Mouse (Mus musculus) hindbrain, embryonic 13.5 days (tissue): ENCODE results near the gene Gstcd. TPM values are rescaled to one million over a fixed set of nuclear protein-coding genes. Genes with fewer than 3 reads are reported as not detected.
A peak's percentile ranks its signal among the peaks of the same experiment; 100 is the strongest.

Experiments
- ATAC-seq: fragments of 200-750 bp; cut with Nextera tagmentation; 2 replicates; pipeline ENCODE4 v1.8.0; 2017; ENCODE audit warnings: moderate TSS enrichment; ENCODE audit not compliant: low FRiP score
- H3K27ac ChIP-seq: fragments of 300-500 bp; sonication (generic); 2 replicates; pipeline ENCODE4 v1.5.1; 2015; ENCODE audit warnings: inconsistent platforms, mild to moderate bottlenecking, moderate library complexity
- H3K27me3 ChIP-seq: fragments of 300-500 bp; sonication (generic); 2 replicates; pipeline ENCODE4 v1.6.1; 2015; ENCODE audit warnings: mild to moderate bottlenecking, inconsistent platforms
- H3K36me3 ChIP-seq: fragments of 300-500 bp; sonication (generic); 2 replicates; pipeline ENCODE4 v1.6.1; 2015; ENCODE audit warnings: mild to moderate bottlenecking, inconsistent platforms
- H3K4me1 ChIP-seq: fragments of 300-500 bp; sonication (generic); replicated peaks from 2 replicates; pipeline ENCODE4 v1.6.1; 2015; ENCODE audit warnings: inconsistent platforms
- H3K4me2 ChIP-seq: fragments of 300-500 bp; sonication (generic); 2 replicates; pipeline ENCODE4 v1.6.1; 2015; ENCODE audit warnings: inconsistent platforms, mild to moderate bottlenecking, moderate library complexity
- H3K4me3 ChIP-seq: fragments of 300-500 bp; sonication (generic); 2 replicates; pipeline ENCODE4 v1.5.1; 2015; ENCODE audit warnings: mild to moderate bottlenecking, inconsistent platforms
- H3K9ac ChIP-seq: fragments of 300-500 bp; sonication (generic); 2 replicates; pipeline ENCODE4 v1.6.1; 2015; ENCODE audit warnings: mild to moderate bottlenecking, inconsistent platforms
- H3K9me3 ChIP-seq: fragments of 300-500 bp; sonication (generic); 2 replicates; pipeline ENCODE4 v1.6.1; 2016; ENCODE audit warnings: inconsistent platforms
- WGBS: fragments of 180-500 bp; shearing (Covaris S2); methylation state at CpG from one replicate; pipeline ENCODE4 v1.1.7; 2015; 5-methylcytosine and 5-hydroxymethylcytosine counted together
- polyA plus RNA-seq: library from polyadenylated mRNA; unstranded; fragments of >200 nt; fragmentation: Nextera tagmentation; extraction: Ambion mirVana; gene quantifications from 2 replicates; pipeline ENCODE4 v1.2.1, GENCODE M21; 2015

The Gstcd gene
- polyA plus RNA-seq, 1 experiment from 2014 or later = 4.4 TPM

DNA sequence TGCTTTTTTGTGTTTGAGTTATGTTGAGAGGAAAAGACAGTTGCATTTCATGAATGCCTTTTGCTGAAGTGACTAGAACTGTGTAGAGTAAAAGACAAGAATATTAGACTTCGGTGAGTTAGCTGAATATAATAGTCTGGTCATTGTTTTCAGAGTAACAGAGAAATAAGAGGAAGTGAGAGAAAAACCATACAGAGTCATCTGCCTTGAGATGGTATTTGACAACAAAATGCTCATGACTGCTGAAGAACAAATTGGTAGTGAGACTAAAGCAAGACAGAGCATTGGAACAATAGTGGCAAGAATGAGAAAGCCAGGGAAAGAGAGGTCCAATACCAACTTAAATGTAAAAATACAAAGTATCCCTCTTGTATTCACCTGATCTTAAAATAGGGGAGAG lies 1.1 kb upstream of the Gstcd start:
- 78% methylated on average over 1 of the region's 1 CpGs for WGBS

DNA sequence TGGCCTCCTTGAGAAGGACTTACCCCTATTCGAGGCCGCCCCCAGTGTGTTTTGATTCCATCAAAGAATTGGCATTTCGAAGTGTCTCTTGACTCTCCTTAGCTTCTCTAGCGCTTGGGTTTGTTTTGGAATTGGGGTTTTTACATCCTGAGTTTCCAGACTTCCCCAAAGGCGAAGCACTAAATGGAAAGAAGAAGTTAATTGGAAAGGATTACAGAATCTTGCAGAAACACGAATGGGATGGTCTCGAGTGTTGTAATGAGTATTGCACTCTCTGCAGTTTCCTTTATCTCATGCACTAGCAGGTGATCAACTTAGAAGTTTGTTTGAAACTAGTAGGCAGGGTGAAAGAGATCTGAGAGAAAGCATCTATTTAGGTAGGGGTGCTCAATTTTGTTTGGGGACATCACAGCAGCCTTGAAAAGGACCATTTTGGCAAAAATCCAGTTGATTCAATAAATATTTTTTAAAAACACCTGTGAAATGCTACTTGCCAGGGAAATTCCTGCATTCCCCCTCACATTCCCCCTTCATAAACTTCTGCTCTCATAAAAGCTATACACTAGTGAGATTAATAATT lies 531 bp upstream of the Gstcd start:
- peak overlapping the region; percentile 88 for H3K4me3 ChIP-seq
- peak overlapping the region; percentile 97 for H3K27ac ChIP-seq
- ATAC-seq = no peak
- under 1% methylated on average over 7 of the region's 7 CpGs for WGBS
- peak overlapping the region; percentile 91 for H3K9ac ChIP-seq
- H3K27me3 ChIP-seq = no peaks in the 10 kb centered on the region
- H3K9me3 ChIP-seq = no peaks in the 10 kb centered on the region
- peaks cover 35% of the 10 kb centered on the region for H3K4me1 ChIP-seq
- peak overlapping the region; percentile 57 for H3K4me2 ChIP-seq
- peaks cover 4% of the 10 kb centered on the region; the same call in 1 of the 2 replicates for H3K36me3 ChIP-seq

More for the DNA sequence above, 1.1 kb upstream of the Gstcd start:
- peak overlapping the region; percentile 57 for H3K4me2 ChIP-seq
- H3K4me3 ChIP-seq = peak overlapping the region; percentile 88
- no peak overlapping the region for H3K27ac ChIP-seq
- peak overlapping the region; percentile 91 for H3K9ac ChIP-seq
- ATAC-seq = no peak
- peaks cover 7% of the 10 kb centered on the region for H3K36me3 ChIP-seq
- H3K4me1 ChIP-seq = peaks cover 35% of the 10 kb centered on the region
- no peaks in the 10 kb centered on the region for H3K27me3 ChIP-seq
- H3K9me3 ChIP-seq = no peaks in the 10 kb centered on the region

DNA sequence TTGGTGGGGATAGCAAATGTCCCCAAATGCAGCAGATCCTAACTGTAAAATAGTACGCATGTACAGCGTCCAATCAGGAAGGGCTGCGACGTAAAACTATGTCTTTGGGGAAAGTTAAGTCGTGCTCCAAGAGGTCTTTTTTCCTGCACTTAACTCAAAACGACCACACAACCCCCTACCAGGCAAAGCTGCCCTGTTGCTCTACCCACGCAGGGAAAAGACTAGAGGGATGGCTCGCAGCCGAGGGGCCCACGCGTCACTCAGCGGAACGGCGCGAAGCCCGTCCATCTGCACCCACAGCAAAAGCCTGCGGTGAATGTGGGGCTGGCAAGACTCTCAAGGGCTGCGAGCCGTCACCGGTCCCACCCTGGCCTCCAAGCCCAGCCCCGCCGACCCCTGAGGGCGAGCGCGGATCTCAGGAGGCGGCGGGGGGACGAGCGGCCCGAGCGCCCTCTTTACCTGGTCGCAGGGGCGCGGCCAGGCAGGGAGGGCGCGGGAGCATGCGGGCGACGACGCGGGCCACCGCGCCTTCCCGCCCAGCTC lies 641 bp downstream of the Gstcd start:
- Histone ChIP-seq H3K4me2 (peak overlapping the region; percentile 69), H3K9me3 (no peaks in the 10 kb centered on the region), H3K9ac (peak overlapping the region; percentile 91), H3K4me3 (peak overlapping the region; percentile 88), H3K27ac (peak overlapping the region; percentile 97), H3K36me3 (no peaks in the 10 kb centered on the region), H3K4me1 (peaks cover 35% of the 10 kb centered on the region), H3K27me3 (no peaks in the 10 kb centered on the region)
- WGBS = under 1% methylated on average over 44 of the region's 44 CpGs
- ATAC-seq = no peak; the same call in 1 of the 2 replicates

DNA sequence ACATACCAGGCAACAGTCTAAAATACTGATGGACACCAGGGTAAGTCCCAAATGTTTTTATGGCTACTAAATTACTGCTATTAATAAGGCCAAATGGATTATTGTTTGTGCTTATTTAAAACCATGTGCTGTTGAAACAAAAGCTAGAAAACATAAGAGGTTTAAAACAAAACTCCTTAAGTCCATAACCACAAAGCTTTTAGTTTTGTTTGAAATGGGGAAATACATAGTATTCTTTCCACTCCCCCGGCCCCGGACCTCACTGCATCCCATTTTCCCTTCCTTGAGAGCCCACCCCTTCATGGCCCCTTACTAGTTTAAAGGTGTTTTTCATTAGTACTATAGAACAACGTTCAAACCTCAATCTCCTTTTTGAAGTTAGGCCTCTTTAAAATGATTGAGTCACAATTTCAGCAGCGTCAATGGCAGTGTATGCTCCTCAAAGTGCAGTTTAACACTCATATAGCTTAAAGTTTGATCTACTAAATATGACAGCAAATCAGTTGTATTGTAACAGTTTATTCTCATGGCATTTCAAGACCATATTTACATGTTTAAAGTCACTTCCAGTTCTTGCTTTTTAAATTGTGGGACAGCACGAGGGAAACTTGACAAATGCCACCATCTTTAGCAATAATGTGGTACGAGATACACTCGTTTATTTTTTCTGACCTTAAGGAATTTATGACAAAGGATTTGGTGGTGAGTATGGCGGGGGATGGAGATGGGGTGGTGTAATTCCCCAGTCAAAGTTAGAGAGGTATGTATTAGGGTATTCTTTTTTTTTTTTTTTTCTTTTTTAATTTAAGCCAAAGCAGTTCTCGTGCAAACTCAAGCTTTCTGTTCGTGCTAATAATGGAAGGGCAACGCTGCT lies 1.3 kb downstream of the Gstcd start:
- peak overlapping the region; percentile 88 for H3K4me3 ChIP-seq
- no peak for ATAC-seq
- H3K4me2 ChIP-seq = peak overlapping the region; percentile 69
- H3K4me1 ChIP-seq = peaks cover 35% of the 10 kb centered on the region
- H3K9me3 ChIP-seq = no peaks in the 10 kb centered on the region
- H3K27me3 ChIP-seq = no peaks in the 10 kb centered on the region
- peak overlapping the region; percentile 97 for H3K27ac ChIP-seq
- H3K9ac ChIP-seq = peak overlapping the region; percentile 91
- H3K36me3 ChIP-seq = no peaks in the 10 kb centered on the region
- WGBS = 12% methylated on average over 11 of the region's 11 CpGs

DNA sequence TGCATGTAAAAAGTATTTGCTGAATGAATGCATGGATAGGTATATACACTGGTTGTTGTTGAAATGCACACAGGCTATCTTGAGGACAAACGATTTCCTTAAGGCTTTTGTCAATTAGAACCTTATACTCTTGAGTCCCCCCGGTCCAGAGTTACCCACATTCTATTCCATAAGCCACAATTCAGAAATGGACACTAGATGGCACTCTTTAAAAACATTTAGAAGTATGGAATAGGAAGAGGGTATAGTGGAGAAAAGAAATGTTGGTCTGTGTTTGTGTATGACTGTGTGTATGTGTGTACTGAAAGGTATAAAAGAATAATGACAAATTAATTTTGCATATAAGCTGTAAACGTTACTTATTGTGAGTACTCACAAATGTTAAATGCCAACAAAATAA lies 6.0 kb downstream of the Gstcd start:
- H3K4me1 ChIP-seq = peaks cover 12% of the 10 kb centered on the region
- peaks cover 29% of the 10 kb centered on the region for H3K36me3 ChIP-seq
- ATAC-seq = peak; percentile 78
- H3K27me3 ChIP-seq = no peaks in the 10 kb centered on the region
- H3K9me3 ChIP-seq = no peaks in the 10 kb centered on the region
- H3K4me2 ChIP-seq = no peak overlapping the region
- H3K4me3 ChIP-seq = no peak overlapping the region
- 69% methylated on average over 3 of the region's 3 CpGs for WGBS
- no peak overlapping the region for H3K27ac ChIP-seq
- H3K9ac ChIP-seq = no peak overlapping the region

DNA sequence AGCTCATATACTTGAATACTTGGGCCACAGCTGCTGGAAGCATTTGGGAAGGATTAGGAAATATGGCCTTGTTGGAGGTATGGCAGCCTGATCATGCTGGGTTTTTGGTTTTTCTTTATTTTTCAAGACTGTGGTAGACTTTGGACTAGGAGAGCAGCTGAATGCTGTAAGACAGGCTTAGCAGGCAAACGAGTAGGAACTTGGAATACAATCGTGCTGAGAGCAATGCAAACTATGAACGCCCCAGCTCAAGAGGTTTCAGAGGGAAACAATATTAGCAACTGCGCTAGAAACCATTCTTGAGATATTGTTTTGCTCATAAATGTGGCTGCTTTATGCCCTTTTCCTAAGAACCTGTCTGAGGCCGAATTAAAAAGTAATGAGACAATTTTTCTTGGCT lies 9.1 kb downstream of the Gstcd start:
- no peak overlapping the region for H3K9ac ChIP-seq
- H3K36me3 ChIP-seq = peaks cover 29% of the 10 kb centered on the region
- H3K9me3 ChIP-seq = no peaks in the 10 kb centered on the region
- H3K4me1 ChIP-seq = no peaks in the 10 kb centered on the region
- H3K27ac ChIP-seq = no peak overlapping the region
- H3K4me3 ChIP-seq = no peak overlapping the region
- WGBS = 95% methylated on average over 5 of the region's 5 CpGs
- ATAC-seq = no peak
- H3K4me2 ChIP-seq = no peak overlapping the region
- no peaks in the 10 kb centered on the region for H3K27me3 ChIP-seq

DNA sequence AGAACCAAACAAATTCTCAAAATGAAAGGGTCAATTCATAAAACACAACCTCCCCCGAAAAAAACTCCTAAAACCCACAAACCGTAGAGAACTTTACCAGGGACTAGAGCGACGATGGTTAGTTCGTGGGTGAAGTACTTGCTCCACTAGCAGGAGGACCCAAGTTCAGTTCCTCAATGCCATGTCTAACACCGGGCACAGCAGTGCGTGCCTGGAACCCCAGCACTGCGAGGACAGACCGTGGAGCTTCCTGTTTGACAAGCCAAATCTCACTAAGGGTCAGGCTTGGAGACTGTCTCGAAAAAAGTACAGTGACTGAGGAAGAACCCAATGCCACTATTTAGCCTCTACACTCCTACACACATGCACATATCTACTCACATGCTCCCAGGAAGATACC lies 16.3 kb downstream of the Gstcd start:
- H3K27me3 ChIP-seq = no peaks in the 10 kb centered on the region
- no peak overlapping the region for H3K9ac ChIP-seq
- no peak overlapping the region for H3K27ac ChIP-seq
- H3K4me2 ChIP-seq = no peak overlapping the region
- WGBS = 95% methylated on average over 10 of the region's 10 CpGs
- peaks cover 6% of the 10 kb centered on the region for H3K36me3 ChIP-seq
- H3K4me3 ChIP-seq = no peak overlapping the region
- no peak for ATAC-seq
- no peaks in the 10 kb centered on the region for H3K4me1 ChIP-seq
- H3K9me3 ChIP-seq = no peaks in the 10 kb centered on the region

DNA sequence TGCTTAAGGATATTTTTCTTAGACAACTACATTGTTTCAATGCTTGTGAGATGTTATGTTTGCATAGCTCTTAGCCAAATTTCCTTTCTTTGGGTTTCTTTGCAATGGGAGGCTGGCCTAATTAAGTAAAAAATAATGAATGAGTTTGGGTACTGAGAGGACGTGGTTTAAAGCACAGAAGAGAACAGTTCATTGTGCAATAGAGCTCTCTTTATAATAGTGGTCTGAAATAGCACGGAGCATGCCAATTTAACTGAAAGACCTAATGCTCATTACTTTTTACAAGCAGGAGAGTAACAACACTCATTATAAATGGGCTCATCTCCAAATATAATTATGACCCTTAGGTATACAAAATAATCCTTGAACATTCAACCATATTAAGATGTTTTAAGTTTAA lies 39.8 kb downstream of the Gstcd start:
- no peaks in the 10 kb centered on the region for H3K4me1 ChIP-seq
- no peak overlapping the region for H3K4me2 ChIP-seq
- no peaks in the 10 kb centered on the region for H3K27me3 ChIP-seq
- no peak for ATAC-seq
- H3K27ac ChIP-seq = no peak overlapping the region
- no peaks in the 10 kb centered on the region for H3K9me3 ChIP-seq
- 54% methylated on average over 2 of the region's 2 CpGs for WGBS
- H3K4me3 ChIP-seq = no peak overlapping the region
- peaks cover 6% of the 10 kb centered on the region for H3K36me3 ChIP-seq
- no peak overlapping the region for H3K9ac ChIP-seq

DNA sequence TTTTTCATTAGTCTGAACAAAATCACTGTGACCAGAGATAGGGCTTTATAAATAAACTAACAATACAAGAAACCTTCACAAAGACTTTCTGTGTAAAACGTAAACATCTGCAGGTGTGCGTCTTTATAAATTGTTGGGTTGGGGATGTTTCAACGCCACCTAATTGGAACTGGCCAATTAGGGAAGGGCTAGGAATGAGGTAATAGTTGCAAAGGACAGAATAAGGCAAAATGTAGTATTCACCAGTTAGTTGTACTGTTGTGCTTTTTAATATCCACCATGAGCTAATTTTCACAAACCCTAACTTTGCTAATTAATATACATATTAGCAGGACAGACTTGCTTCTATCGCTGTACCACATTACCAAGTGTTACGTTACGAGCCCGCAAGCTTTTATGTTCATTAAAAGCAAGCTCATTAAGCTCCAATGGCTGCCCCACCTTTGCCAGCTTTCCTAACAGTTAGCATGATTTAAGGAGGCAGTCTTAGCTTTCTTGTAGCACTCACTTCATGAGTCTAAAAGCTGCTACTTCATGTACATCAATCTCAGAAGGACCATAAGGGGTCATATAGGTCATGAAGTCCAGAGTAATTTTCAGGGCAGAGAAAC lies 58.6 kb downstream of the Gstcd start:
- Histone ChIP-seq H3K4me3 (no peak overlapping the region), H3K27me3 (no peaks in the 10 kb centered on the region), H3K36me3 (no peaks in the 10 kb centered on the region), H3K9me3 (no peaks in the 10 kb centered on the region), H3K4me1 (no peaks in the 10 kb centered on the region), H3K9ac (no peak overlapping the region), H3K27ac (no peak overlapping the region), H3K4me2 (no peak overlapping the region)
- ATAC-seq = no peak
- WGBS = 86% methylated on average over 7 of the region's 7 CpGs

DNA sequence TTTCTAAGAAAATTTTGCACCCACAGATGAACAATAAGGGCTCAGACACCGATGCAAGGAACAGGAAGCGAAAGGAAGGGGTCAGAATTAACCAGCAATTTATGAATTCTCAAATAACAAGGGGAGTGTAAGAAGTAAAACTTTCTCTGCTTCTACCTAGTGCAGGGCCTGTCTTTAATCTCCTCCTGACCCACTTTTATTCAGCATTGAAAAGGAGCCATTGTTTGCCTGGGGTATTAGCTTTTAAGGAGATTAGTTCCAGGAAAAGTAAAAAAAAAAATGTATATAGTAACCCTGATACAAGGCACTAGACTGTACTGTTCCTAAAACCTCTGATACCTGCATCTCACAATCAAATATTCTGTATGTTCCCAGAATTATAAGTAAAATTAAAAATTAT lies 64.9 kb downstream of the Gstcd start:
- Histone ChIP-seq H3K4me3 (no peak overlapping the region), H3K9ac (no peak overlapping the region), H3K36me3 (no peaks in the 10 kb centered on the region), H3K4me1 (no peaks in the 10 kb centered on the region), H3K27ac (no peak overlapping the region), H3K9me3 (no peaks in the 10 kb centered on the region), H3K27me3 (no peaks in the 10 kb centered on the region), H3K4me2 (no peak overlapping the region)
- WGBS = 87% methylated on average over 2 of the region's 2 CpGs
- ATAC-seq = no peak

DNA sequence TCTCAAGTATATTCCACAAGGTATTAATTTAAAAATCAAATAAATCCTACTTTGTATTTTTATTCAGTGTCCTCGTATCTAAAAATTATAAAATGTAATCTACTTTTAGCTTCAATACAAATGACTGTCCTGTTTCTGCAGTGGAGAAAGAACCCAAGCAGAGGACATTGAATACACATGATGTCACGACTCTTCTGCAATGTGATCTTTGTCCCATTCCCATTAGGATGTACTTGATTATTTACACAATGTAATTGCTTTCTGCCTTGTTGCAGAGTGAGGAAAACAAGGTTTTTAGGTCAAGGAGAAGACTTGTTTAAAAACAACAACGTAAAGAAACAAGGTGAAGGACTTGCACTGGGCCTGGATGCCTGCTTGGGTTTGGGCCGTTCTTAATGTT lies 84.6 kb downstream of the Gstcd start:
- H3K27me3 ChIP-seq = no peaks in the 10 kb centered on the region
- 89% methylated on average over 4 of the region's 4 CpGs for WGBS
- H3K9ac ChIP-seq = no peak overlapping the region
- H3K4me3 ChIP-seq = no peak overlapping the region
- no peaks in the 10 kb centered on the region for H3K4me1 ChIP-seq
- H3K27ac ChIP-seq = no peak overlapping the region
- H3K36me3 ChIP-seq = peaks cover 5% of the 10 kb centered on the region; the same call in 1 of the 2 replicates
- H3K9me3 ChIP-seq = no peaks in the 10 kb centered on the region
- H3K4me2 ChIP-seq = no peak overlapping the region
- ATAC-seq = no peak

DNA sequence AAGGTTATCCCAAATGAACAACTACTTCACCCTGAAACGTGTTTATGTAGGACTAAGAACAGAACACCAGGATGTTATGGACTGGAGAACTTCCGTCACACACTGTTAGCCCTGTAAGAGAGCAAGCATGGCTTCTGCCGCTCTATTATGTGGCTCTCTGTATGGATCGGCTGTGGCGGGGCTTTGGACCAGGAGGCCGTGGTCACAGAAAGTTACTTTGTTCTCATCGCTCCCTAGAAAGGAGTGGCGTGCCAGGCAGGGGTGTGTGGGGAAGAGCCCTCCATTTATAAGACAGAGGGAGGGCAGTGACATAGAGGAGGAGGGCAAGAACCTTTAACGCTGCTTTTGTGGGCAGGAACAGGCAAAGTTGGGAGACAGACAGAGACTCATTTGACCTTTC lies 95.5 kb downstream of the Gstcd start:
- WGBS = 66% methylated on average over 9 of the region's 9 CpGs
- no peak for ATAC-seq
- Histone ChIP-seq H3K9me3 (no peaks in the 10 kb centered on the region), H3K4me3 (no peak overlapping the region), H3K27ac (no peak overlapping the region), H3K9ac (no peak overlapping the region), H3K27me3 (no peaks in the 10 kb centered on the region), H3K36me3 (peaks cover 8% of the 10 kb centered on the region; the same call in 1 of the 2 replicates), H3K4me2 (no peak overlapping the region), H3K4me1 (no peaks in the 10 kb centered on the region)
